Mouse (Mus musculus): ENCODE data around the gene Rnf217.

DNA sequence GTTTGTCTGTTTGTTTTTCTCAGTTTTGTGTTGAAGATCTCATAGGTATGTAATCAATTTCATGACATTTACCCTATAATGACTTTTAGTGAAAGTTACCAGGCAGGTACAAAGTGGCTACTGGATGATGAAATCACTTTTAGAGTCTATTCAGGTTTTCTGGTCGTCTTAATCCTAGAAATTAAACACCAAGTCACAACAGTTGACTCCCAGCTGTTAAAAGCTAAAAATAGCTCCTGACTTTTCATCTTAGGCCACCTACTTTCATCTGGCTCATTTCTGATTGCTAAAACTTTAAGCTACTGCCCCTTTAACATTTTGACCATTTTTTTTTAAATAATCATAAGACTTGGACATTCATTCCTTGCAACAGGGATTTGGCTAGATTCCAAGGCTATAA lies 161.9 kb downstream of the Rnf217 start:
- TF ChIP-seq POLR2A (IDR thresholded peaks at IDR 0.05; ENCODE audit: borderline replicate concordance, extremely low read depth, low read depth, low read length), result no peak
- TF ChIP-seq CTCF (IDR thresholded peaks at IDR 0.05; ENCODE audit: insufficient read depth, low read length), result no peak
